Mouse (Mus musculus) regulatory T cell (primary cell): ENCODE measurements around the gene Dnal1.

Experiments
- in situ Hi-C: fragments of 300-600 bp; cut with MboI, MseI; formaldehyde crosslinking; loops from one replicate; pipeline ENCODE4 v1.15.1; 2025; ENCODE audit warnings: high pct_unique_total_duplicates

Dnal1 gene

DNA sequence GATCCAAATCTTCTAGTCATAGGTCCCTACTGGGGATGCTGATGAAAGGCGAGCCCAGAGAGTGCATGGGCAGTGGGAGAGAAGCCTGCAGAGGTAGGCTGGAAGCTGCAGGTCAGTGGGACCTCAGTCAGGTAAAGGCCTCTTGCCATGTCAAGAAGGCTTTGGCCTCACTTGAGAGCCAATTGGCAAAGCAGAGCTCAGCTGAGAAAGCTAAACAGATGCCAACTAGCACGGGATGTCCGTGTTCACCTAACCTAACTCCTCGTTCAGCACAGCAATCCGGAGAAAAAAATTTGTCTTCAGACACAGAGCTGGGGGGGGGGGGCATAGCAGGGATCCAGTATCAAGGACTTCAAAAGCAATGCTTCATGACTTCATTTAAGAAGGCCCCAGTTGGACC lies 70.8 kb downstream of the Dnal1 start:
- in situ Hi-C loops: loop anchor here (5.0 kb wide), 1 partner anchor 1512 kb away; no protein-coding TSS in a partner anchor

DNA sequence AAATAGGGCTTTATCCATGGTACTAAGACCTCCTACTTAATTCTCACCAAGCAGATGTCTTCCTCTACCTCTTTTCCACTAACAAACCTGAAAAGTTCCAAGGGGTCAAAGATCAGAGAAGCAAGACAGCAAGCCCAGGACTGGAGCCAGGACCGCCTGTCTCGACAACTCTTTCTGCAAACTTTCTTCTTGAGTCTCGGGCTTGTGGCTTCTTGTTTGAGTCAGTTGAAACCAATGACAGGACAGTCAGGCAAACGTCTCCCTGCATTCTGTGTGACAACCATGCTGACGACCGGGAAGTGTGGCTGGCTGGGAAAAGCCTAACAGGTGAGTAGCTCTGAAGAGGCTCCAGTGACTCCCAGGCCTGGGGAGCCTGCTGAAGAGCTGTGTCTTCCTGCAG lies 71.4 kb downstream of the Dnal1 start:
- in situ Hi-C loops: loop anchor here (5.0 kb wide), 1 partner anchor 1512 kb away; no protein-coding TSS in a partner anchor

DNA sequence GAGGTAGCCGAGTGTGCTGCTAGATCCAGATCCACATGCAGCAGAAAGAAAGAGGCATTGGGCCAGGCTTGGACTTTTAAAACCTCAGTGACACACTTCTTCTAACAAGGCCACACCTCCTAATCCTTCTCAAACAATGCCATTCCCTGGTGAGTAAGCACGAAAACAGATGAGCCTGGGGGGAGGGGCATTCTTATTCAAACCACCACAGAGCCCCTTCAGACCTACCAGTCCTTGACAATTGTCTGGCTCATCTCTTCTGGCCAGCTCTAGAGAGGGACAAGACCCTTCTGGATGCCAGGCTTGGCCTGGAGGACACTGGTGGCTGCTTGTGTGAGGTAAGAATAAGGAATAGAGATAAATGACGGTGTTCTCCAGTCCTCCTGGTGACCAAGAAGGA lies 72.4 kb downstream of the Dnal1 start:
- in situ Hi-C loops: loop anchor here (5.0 kb wide), 1 partner anchor 1511 kb away; no protein-coding TSS in a partner anchor

DNA sequence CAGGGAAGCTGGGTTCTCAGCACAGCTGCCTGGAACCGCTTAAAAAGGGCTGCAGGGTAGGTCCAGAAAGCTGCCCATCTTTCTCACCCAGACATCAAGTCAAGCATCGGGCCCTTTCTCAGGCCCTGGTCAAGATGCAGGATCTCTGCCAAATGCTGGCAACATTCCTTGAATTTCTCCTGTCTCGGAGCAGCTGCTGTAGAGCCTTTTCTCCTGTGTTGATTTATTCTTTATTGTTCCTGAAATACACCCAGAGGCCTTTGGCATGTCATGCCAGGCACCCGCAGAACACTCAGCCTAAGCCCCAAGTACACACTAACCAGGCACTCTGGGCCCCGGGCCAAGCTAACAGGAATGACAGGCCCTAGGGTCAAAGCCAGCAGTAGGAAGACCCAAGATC lies 72.8 kb downstream of the Dnal1 start:
- in situ Hi-C loops: loop anchor here (5.0 kb wide), 1 partner anchor 1510 kb away; no protein-coding TSS in a partner anchor

- in situ Hi-C loops: loop anchor here (5.0 kb wide), 1 partner anchor 1509 kb away; no protein-coding TSS in a partner anchor
Observed at GRCm38 (mm10) chr12:84187752-84188601, 73.8 kb downstream of the Dnal1 start.

DNA sequence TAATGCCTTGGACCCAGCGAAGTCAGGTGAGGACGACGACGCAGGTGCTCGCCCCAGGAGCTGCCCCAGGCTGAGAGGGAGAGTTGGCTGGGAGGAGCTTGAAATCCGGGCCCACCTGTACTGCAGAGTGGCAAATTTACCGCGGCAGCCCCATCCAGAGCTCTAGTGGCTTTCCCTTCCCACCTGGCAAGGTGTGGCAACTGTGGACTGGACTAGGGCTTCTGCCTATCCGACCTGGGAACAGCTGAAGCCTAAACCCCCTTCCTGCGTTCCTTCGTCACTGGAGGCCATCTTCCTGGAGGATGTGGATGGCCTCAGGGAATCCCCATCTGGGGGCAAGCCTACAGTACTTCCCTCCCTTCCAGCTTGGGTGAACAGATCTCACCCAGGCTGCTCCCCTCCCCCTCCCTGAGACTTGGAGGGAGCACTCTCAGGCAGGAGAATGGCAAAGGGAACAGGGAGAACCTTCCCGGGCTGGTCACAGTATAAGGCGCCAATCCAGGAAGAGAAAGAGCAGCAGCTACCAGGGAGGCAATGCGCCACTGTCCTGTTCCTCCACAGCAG lies 74.8 kb downstream of the Dnal1 start:
- in situ Hi-C loops: loop anchor here (5.0 kb wide), 1 partner anchor 1508 kb away; no protein-coding TSS in a partner anchor

DNA sequence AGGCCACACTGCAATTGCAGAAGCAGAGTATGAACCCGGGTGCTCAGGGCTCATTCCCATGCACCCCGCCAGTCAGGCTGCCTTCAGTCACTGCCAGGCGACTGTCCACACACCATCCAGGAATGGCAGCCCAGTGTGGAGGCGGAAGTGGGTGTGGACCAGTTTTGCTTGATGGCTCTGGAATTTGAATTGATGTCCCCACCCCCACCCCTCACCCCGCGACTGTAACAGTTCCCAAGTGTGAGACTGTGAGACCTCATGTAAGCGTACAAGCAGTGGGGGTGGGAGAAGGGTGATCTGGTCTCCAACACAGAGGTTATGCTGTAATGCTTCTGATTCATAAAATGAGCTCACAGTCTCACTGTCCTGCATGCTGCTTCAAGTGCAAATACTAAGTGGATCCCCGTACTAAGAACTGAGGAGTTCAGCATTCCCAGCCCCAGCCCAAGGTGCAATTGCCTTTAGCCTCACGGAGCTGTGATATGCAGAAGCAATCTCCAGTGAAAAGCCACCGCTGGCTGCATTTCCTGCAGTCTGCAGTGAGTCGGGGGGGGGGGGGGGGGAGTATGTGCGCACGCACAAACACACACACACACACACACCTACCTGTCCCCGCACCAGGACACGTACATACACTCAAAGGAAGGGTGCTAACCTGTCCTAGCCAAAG lies 76.1 kb downstream of the Dnal1 start:
- in situ Hi-C loops: loop anchor here (10.0 kb wide), 1 partner anchor 805 kb away; the partner anchor contains the start of gene Ylpm1

GRCm38 (mm10) chr12:84191190-84191589 lies 77.0 kb downstream of the Dnal1 start:
- in situ Hi-C loops: loop anchor here (10.0 kb wide), 1 partner anchor 804 kb away; the partner anchor contains the start of gene Ylpm1

GRCm38 (mm10) chr12:84191770-84192169 lies 77.6 kb downstream of the Dnal1 start:
- in situ Hi-C loops: loop anchor here (10.0 kb wide), 1 partner anchor 803 kb away; the partner anchor contains the start of gene Ylpm1

DNA sequence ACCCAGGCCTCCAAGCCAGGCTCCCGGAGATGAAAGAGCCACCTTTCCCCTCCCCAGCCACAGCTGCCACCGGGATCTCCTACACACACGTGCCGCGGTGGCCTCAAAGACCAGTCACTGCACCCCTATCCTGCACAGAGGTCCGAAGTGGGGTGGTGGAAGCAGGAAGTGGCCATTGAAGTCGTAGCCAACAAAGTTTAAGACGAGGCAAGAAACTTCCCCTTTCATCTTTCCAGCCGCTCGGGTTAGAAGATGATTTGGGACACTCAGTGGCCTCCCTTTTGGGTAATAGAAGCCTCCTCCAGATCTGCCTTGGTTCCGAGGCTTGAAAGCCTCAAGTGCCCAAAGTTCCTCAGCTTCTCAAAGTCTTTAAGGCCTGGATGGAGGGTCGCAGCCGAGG lies 78.1 kb downstream of the Dnal1 start:
- in situ Hi-C loops: loop anchor here (10.0 kb wide), 1 partner anchor 803 kb away; the partner anchor contains the start of gene Ylpm1

DNA sequence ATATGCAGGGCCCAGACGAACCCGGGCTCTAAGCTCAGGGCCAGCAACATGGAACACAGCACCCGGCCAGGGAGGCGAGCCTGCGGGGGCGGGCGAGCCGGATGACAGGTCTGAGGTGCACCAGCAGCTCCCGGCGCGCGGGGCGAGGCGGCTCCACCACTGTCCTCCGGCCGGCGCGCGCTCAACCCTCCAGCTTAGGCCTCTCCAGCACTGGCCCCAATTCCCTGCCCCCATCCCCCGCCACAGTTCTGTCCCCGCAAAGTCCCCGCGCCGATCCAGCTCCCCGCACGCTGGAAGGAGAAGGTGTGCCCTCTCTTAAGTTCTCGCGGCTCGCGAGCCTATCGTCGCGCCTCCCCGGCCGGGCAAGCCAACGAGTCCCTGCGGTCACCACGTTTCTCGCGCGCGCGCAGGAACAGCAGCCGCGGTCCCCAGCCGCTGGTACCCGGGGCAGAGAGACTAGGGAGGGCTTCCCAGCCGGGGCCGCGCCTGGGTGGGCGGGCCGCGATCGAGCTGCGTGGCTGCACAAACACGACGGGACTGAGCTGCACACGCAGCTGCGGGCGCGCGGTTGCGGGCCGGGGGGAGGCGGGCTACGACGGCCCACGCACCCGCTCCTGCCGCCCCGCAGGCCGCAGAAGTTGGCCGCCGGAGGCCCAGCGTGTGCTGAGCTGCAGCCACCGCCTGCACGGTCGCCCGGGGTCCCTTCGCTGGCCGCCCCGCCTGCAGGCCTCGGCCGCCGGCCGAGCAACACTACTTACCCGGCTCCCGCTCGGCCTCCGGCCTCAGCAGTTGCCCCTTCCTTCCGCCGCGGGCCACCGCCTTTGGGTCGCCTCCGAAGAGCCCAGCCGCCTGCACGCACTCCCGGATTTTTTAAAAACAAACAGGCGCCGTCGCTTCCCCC lies 78.8 kb downstream of the Dnal1 start:
- in situ Hi-C loops: loop anchor here (10.0 kb wide), 1 partner anchor 802 kb away; the partner anchor contains the start of gene Ylpm1

DNA sequence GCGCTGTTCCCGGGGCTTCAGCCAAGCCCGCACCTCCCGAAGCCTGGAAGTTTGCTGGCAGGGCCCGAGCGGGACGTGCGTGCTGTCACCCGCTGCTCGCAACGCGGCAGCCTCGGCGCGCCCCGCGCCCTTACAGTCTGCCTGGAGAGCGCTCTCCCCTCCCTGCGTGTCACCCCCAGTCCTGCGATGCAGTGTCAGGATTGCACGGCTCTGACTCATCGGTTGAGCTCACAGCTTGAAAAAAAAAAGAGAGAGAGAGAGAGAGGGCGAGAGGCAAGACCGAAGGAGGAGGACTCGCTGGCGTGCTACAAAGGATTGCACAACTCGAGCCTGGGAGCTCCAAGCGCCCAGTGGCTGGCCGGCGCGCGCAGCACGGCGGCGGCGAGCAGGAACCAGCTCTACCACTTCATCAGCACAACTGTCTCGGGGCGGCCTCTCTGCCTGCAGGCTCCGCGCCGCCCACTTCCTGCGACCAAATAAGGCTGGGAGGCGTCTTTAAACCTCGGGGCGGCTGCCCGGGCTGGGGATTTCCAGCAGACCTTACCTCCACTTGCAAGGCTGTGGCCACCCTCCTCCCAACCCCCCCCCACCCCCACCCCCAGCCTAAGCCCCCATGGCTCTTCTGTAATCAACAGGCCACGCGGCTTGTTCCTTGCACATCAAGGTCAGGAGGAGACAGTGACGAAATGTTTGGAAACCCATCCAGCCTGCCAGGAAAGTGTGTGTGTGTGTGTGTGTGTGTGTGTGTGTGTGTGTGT lies 79.7 kb downstream of the Dnal1 start:
- in situ Hi-C loops: loop anchor here (10.0 kb wide), 1 partner anchor 801 kb away; the partner anchor contains the start of gene Ylpm1

GRCm38 (mm10) chr12:84194400-84195109 lies 80.4 kb downstream of the Dnal1 start:
- in situ Hi-C loops: loop anchor here (10.0 kb wide), 1 partner anchor 800 kb away; the partner anchor contains the start of gene Ylpm1

DNA sequence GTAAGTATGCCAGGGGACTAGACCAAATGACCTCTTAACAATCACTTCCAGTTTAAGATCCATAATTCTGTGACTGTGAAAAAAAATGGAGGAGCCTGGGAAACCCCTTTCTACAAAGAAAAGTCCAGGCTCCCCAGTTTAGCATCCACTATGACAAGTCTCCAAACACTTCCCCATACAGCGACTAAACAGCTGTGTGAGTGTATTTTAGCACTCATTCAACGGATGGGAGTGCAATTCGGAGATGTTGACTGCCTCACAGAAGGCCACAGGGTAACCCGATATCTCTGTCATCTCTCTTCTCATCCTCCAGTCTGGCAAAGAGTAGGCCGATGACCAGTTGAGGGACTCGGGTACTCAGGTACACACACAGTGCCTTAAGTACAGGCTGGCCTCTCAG lies 81.0 kb downstream of the Dnal1 start:
- in situ Hi-C loops: loop anchor here (10.0 kb wide), 1 partner anchor 800 kb away; the partner anchor contains the start of gene Ylpm1
